In genomic region chr9:15748383-15748782, GRCm38 (mm10) we compare ENCODE assay signal across 24 mouse cellular contexts. TPM values are rescaled to one million over a fixed set of nuclear protein-coding genes. Genes with fewer than 3 reads are reported as not detected.
DNase-seq lines count a peak whose midpoint lies in the region; ATAC-seq lines count a peak whose summit lies in the region.
"Had no signal": no experiment of that assay in that cellular context is flagged by ENCODE, and none has a peak within 500 bp of the region (broad histone marks: within the 10 kb centered on the region; RNA-seq: fewer than 3 reads in every experiment).

No protein-coding gene starts in this region.

- H3K27me3 ChIP-seq in hindbrain, embryonic 16.5 days (replicated peaks; ENCODE audit: control insufficient read depth, insufficient read depth, low read length) = no peaks in the 10 kb centered on the region
- H3K27me3 ChIP-seq in hindbrain, embryonic 13.5 days = no peaks in the 10 kb centered on the region
- no peaks in the 10 kb centered on the region for H3K27me3 ChIP-seq in kidney, embryonic 16.5 days (ENCODE audit: insufficient read depth, low read length)
- no peaks in the 10 kb centered on the region for H3K27me3 ChIP-seq in midbrain, embryonic 14.5 days (ENCODE audit: control insufficient read depth, insufficient read depth, low read length)
- no peaks in the 10 kb centered on the region for H3K27me3 ChIP-seq in midbrain, embryonic 13.5 days
- H3K27me3 ChIP-seq: embryonic facial prominence, embryonic 12.5 days; embryonic facial prominence, embryonic 15.5 days; heart, embryonic 13.5 days; hindbrain, embryonic 12.5 days had no signal

- ATAC-seq in hindbrain, embryonic 16.5 days = peak; percentile 50; the same call in 1 of the 2 replicates
- ATAC-seq in hindbrain, embryonic 13.5 days (ENCODE audit: low FRiP score) = no peak
- no peak for ATAC-seq in kidney, embryonic 16.5 days (ENCODE audit: low FRiP score, low TSS enrichment)
- no peak for ATAC-seq in midbrain, embryonic 14.5 days (ENCODE audit: low FRiP score, low TSS enrichment)
- no peak for ATAC-seq in midbrain, embryonic 13.5 days
- ATAC-seq: activated CD4-positive, CD25-positive, alpha-beta regulatory T cell, adult 4 months; forebrain, embryonic 14.5 days; forebrain, postnatal 0 days had no signal

- 58% methylated on average over 5 of the region's 5 CpGs for WGBS in hindbrain, embryonic 16.5 days
- WGBS in hindbrain, embryonic 13.5 days = 62% methylated on average over 5 of the region's 5 CpGs
- WGBS in kidney, embryonic 16.5 days = 57% methylated on average over 5 of the region's 5 CpGs
- 65% methylated on average over 5 of the region's 5 CpGs for WGBS in midbrain, embryonic 14.5 days
- 73% methylated on average over 5 of the region's 5 CpGs for WGBS in midbrain, embryonic 13.5 days

- no peak overlapping the region for H3K9ac ChIP-seq in hindbrain, embryonic 16.5 days (ENCODE audit: low read depth, low read length)
- H3K9ac ChIP-seq in hindbrain, embryonic 13.5 days = no peak overlapping the region
- no peak overlapping the region for H3K9ac ChIP-seq in kidney, embryonic 16.5 days (replicated peaks; ENCODE audit: low read length)
- no peak overlapping the region for H3K9ac ChIP-seq in midbrain, embryonic 14.5 days (replicated peaks; ENCODE audit: low read length)
- H3K9ac ChIP-seq in midbrain, embryonic 13.5 days (replicated peaks) = no peak overlapping the region
- H3K9ac ChIP-seq: embryonic facial prominence, embryonic 12.5 days; embryonic facial prominence, embryonic 15.5 days; forebrain, postnatal 0 days; heart, embryonic 13.5 days; hindbrain, embryonic 12.5 days had no signal

- no peak for DNase-seq in kidney, postnatal 14 days
- DNase-seq in midbrain, embryonic 14.5 days = peak; percentile 15
- no peak for DNase-seq in embryo, embryonic 10 days (ENCODE audit: low spot score)
- DNase-seq: adrenal gland, adult 8-10 months; adrenal gland, postnatal 25 days; cerebellum, adult 18-20 months; cerebellum, adult 9-10 months; cerebellum, postnatal 14 days; forebrain, postnatal 0 days; gastrocnemius, postnatal 25 days; heart, adult 2 months; heart, postnatal 14 days; heart, postnatal 4 days had no signal

- H3K36me3 ChIP-seq in hindbrain, embryonic 16.5 days (ENCODE audit: control insufficient read depth, insufficient read depth, low read length) = no peaks in the 10 kb centered on the region
- H3K36me3 ChIP-seq in hindbrain, embryonic 13.5 days = no peaks in the 10 kb centered on the region
- H3K36me3 ChIP-seq in kidney, embryonic 16.5 days (ENCODE audit: insufficient read depth, low read length) = no peaks in the 10 kb centered on the region
- H3K36me3 ChIP-seq in midbrain, embryonic 14.5 days (ENCODE audit: control insufficient read depth, insufficient read depth, low read length) = no peaks in the 10 kb centered on the region
- H3K36me3 ChIP-seq in midbrain, embryonic 13.5 days = no peaks in the 10 kb centered on the region; the same call in 1 of the 2 replicates
- H3K36me3 ChIP-seq: embryonic facial prominence, embryonic 12.5 days; embryonic facial prominence, embryonic 15.5 days; heart, embryonic 10.5 days; heart, embryonic 13.5 days; hindbrain, embryonic 12.5 days had no signal

- no peak overlapping the region for H3K4me2 ChIP-seq in hindbrain, embryonic 16.5 days (ENCODE audit: low read length)
- no peak overlapping the region for H3K4me2 ChIP-seq in hindbrain, embryonic 13.5 days
- no peak overlapping the region for H3K4me2 ChIP-seq in kidney, embryonic 16.5 days (replicated peaks; ENCODE audit: low read depth, low read length)
- no peak overlapping the region for H3K4me2 ChIP-seq in midbrain, embryonic 14.5 days (ENCODE audit: low read length)
- no peak overlapping the region for H3K4me2 ChIP-seq in midbrain, embryonic 13.5 days (replicated peaks)
- H3K4me2 ChIP-seq: embryonic facial prominence, embryonic 12.5 days; embryonic facial prominence, embryonic 15.5 days; heart, embryonic 13.5 days; hindbrain, embryonic 12.5 days had no signal

- peaks cover 3% of the 10 kb centered on the region; the same call in 1 of the 2 replicates for H3K9me3 ChIP-seq in hindbrain, embryonic 16.5 days (ENCODE audit: control insufficient read depth, low read length)
- 0 out of 2 replicates have a peak, but pooled peaks cover 6% of the 10 kb centered on the region for H3K9me3 ChIP-seq in hindbrain, embryonic 13.5 days
- peaks cover 6% of the 10 kb centered on the region; the same call in 1 of the 2 replicates for H3K9me3 ChIP-seq in kidney, embryonic 16.5 days (ENCODE audit: low read length)
- no peaks in the 10 kb centered on the region for H3K9me3 ChIP-seq in midbrain, embryonic 14.5 days (ENCODE audit: control insufficient read depth, low read length)
- no peaks in the 10 kb centered on the region for H3K9me3 ChIP-seq in midbrain, embryonic 13.5 days
- H3K9me3 ChIP-seq: embryonic facial prominence, embryonic 12.5 days; embryonic facial prominence, embryonic 15.5 days; heart, embryonic 10.5 days; hindbrain, embryonic 12.5 days had no signal

- H3K27ac ChIP-seq in hindbrain, embryonic 16.5 days (ENCODE audit: low read depth, low read length) = no peak overlapping the region
- H3K27ac ChIP-seq in hindbrain, embryonic 13.5 days = no peak overlapping the region
- H3K27ac ChIP-seq in kidney, embryonic 16.5 days (ENCODE audit: low read length) = 0 out of 2 replicates have a peak overlapping the region, but pooled peaks have one; percentile 14
- no peak overlapping the region for H3K27ac ChIP-seq in midbrain, embryonic 14.5 days (replicated peaks; ENCODE audit: low read depth, low read length)
- no peak overlapping the region for H3K27ac ChIP-seq in midbrain, embryonic 13.5 days
- H3K27ac ChIP-seq: embryonic facial prominence, embryonic 12.5 days; embryonic facial prominence, embryonic 15.5 days; heart, adult 2 months; heart, embryonic 10.5 days; heart, embryonic 13.5 days; hindbrain, embryonic 12.5 days had no signal

- no peak overlapping the region for H3K4me3 ChIP-seq in hindbrain, embryonic 16.5 days (ENCODE audit: low read length)
- no peak overlapping the region for H3K4me3 ChIP-seq in hindbrain, embryonic 13.5 days
- no peak overlapping the region for H3K4me3 ChIP-seq in kidney, embryonic 16.5 days (ENCODE audit: low read length)
- H3K4me3 ChIP-seq in midbrain, embryonic 14.5 days (replicated peaks; ENCODE audit: low read depth, low read length) = no peak overlapping the region
- H3K4me3 ChIP-seq in midbrain, embryonic 13.5 days (replicated peaks) = no peak overlapping the region
- H3K4me3 ChIP-seq: embryonic facial prominence, embryonic 12.5 days; embryonic facial prominence, embryonic 15.5 days; heart, adult 2 months; heart, embryonic 10.5 days; heart, embryonic 13.5 days; hindbrain, embryonic 12.5 days had no signal

- no peaks in the 10 kb centered on the region for H3K4me1 ChIP-seq in hindbrain, embryonic 16.5 days (ENCODE audit: control insufficient read depth, insufficient read depth, low read depth, low read length)
- H3K4me1 ChIP-seq in hindbrain, embryonic 13.5 days (replicated peaks) = peaks cover 11% of the 10 kb centered on the region; the same call in 1 of the 2 replicates
- H3K4me1 ChIP-seq in kidney, embryonic 16.5 days (ENCODE audit: insufficient read depth, low read length) = no peaks in the 10 kb centered on the region
- H3K4me1 ChIP-seq in midbrain, embryonic 14.5 days (ENCODE audit: control insufficient read depth, insufficient read depth, low read length) = no peaks in the 10 kb centered on the region
- H3K4me1 ChIP-seq in midbrain, embryonic 13.5 days (replicated peaks) = peaks cover 11% of the 10 kb centered on the region
- H3K4me1 ChIP-seq: embryonic facial prominence, embryonic 12.5 days; embryonic facial prominence, embryonic 15.5 days; heart, embryonic 10.5 days; heart, embryonic 13.5 days had no signal

RNA-seq across cellular contexts. Expression of gene Slc36a4, which starts 38.8 kb away (rescaled TPM):
- 27.7 and 28.7 TPM in 2 replicates for polyA plus RNA-seq in hindbrain, embryonic 16.5 days (2015; fragmentation: Nextera tagmentation; extraction: Ambion mirVana)
- 21.4 and 27.2 TPM in 2 replicates for polyA plus RNA-seq in hindbrain, embryonic 13.5 days (2015; fragmentation: Nextera tagmentation; extraction: Ambion mirVana)
- 15.8 and 16.3 TPM in 2 replicates for polyA plus RNA-seq in kidney, embryonic 16.5 days (2015; fragmentation: Nextera tagmentation; extraction: Ambion mirVana)
- 43.4 and 52.6 TPM in 2 replicates for polyA plus RNA-seq in midbrain, embryonic 14.5 days (2014; fragmentation: Nextera tagmentation; extraction: Ambion mirVana)
- 21.1 and 23.2 TPM in 2 replicates for polyA plus RNA-seq in midbrain, embryonic 13.5 days (2015; fragmentation: Nextera tagmentation; extraction: Ambion mirVana)
